Mouse (Mus musculus) midbrain, embryonic 15.5 days (tissue): Measurements from ENCODE around the gene Ip6k3. TPM values are rescaled to one million over a fixed set of nuclear protein-coding genes. Genes with fewer than 3 reads are reported as not detected.

Experiments
- ATAC-seq: fragments of 200-750 bp; cut with Nextera tagmentation; replicated peaks from 2 replicates; pipeline ENCODE4 v1.8.0; 2017; ENCODE audit warnings: moderate TSS enrichment
- H3K27ac ChIP-seq: fragments of 300-500 bp; sonication (generic); 2 replicates; pipeline ENCODE4 v1.5.1; 2015; ENCODE audit warnings: mild to moderate bottlenecking, inconsistent platforms
- H3K27me3 ChIP-seq: fragments of 300-500 bp; sonication (generic); replicated peaks from 2 replicates; pipeline ENCODE4 v1.6.1; 2015; ENCODE audit warnings: inconsistent platforms
- H3K36me3 ChIP-seq: fragments of 300-500 bp; sonication (generic); replicated peaks from 2 replicates; pipeline ENCODE4 v1.6.1; 2015; ENCODE audit warnings: inconsistent platforms
- H3K4me1 ChIP-seq: fragments of 300-500 bp; sonication (generic); 2 replicates; pipeline ENCODE4 v1.6.1; 2015; ENCODE audit warnings: inconsistent platforms
- H3K4me2 ChIP-seq: fragments of 300-500 bp; sonication (generic); 2 replicates; pipeline ENCODE4 v1.6.1; 2015; ENCODE audit warnings: inconsistent platforms, mild to moderate bottlenecking, moderate library complexity
- H3K4me3 ChIP-seq: fragments of 300-500 bp; sonication (generic); 2 replicates; pipeline ENCODE4 v1.5.1; 2015; ENCODE audit warnings: mild to moderate bottlenecking, inconsistent platforms
- H3K9ac ChIP-seq: fragments of 300-500 bp; sonication (generic); 2 replicates; pipeline ENCODE4 v1.6.1; 2015; ENCODE audit warnings: mild to moderate bottlenecking, inconsistent platforms
- H3K9me3 ChIP-seq: fragments of 300-500 bp; sonication (generic); 2 replicates; pipeline ENCODE4 v1.6.1; 2016; ENCODE audit warnings: inconsistent platforms
- WGBS: fragments of 180-500 bp; shearing (Covaris S2); methylation state at CpG from one replicate; pipeline ENCODE4 v1.1.7; 2015; ENCODE audit warnings: mixed read lengths; 5-methylcytosine and 5-hydroxymethylcytosine counted together
- polyA plus RNA-seq: library from polyadenylated mRNA; unstranded; fragments of >200 nt; fragmentation: Nextera tagmentation; extraction: Ambion mirVana; gene quantifications from 2 replicates; pipeline ENCODE4 v1.2.1, GENCODE M21; 2015

Gene Ip6k3
- polyA plus RNA-seq, 1 experiment from 2014 or later: 0.21 TPM

DNA sequence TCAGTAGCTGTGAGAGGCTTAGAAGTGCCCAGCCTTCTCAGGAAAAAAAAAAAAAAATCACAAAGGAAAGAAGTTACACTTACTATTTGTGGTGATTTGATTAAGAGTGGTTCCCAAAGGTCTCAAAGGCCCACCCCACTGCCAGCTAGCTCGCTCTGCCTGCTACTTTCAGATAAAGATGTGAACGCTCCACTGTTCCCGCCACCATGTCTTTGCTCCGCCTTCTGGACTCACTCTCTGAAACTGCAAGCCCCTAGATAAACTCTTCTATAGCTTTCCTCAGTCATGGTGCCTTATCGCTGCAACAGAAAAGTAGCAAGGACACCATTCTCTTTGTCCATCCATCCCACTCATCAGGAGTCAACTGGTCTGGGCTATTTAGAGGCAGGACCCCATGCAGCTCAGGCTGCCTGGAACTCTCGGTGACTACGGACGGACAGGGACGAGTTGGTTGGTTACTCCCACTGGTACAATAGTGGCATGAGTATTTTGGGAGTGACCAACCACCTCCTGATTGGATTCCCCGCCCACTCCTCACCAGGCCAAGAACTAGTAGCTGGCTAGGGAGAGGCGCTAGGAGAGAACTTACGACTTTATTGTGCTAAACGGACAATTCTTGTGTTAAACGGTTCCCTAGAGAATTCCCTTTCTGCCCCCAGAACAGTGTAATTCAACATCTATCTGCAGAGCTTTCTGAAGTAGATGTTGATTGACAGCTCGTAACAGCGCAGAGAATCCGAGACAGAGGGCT, 11.0 kb upstream of the Ip6k3 start:
- H3K4me1 ChIP-seq: peaks cover 13% of the 10 kb centered on the region
- H3K27ac ChIP-seq: no peak overlapping the region
- no peaks in the 10 kb centered on the region for H3K27me3 ChIP-seq
- H3K36me3 ChIP-seq: no peaks in the 10 kb centered on the region
- no peak overlapping the region for H3K4me2 ChIP-seq
- ATAC-seq: no peak
- no peaks in the 10 kb centered on the region for H3K9me3 ChIP-seq
- H3K4me3 ChIP-seq: no peak overlapping the region
- WGBS: 90% methylated on average over 17 of the region's 17 CpGs
- no peak overlapping the region for H3K9ac ChIP-seq

DNA sequence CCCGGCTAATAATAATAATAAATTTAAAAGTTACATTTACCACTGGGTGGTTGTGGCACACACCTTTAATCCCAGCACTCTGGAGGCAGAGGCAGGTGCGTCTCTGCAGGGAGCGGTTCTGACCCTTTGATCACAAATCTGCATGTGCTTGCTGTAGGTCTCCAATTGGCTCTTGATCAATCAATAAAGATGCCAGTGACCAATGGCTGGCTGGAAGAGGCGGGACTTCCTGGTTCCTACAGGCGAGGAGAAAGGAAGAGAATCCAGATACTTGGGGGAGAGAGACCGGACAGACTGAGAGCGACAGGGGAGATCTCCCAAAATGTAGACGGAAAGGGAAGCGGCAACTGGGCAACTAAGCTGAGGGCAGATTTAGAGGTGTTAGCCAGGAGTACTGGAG, 10.4 kb upstream of the Ip6k3 start:
- H3K9ac ChIP-seq: no peak overlapping the region
- H3K4me1 ChIP-seq: peaks cover 13% of the 10 kb centered on the region
- H3K4me2 ChIP-seq: no peak overlapping the region
- H3K9me3 ChIP-seq: no peaks in the 10 kb centered on the region
- H3K27ac ChIP-seq: no peak overlapping the region
- H3K36me3 ChIP-seq: no peaks in the 10 kb centered on the region
- WGBS: 94% methylated on average over 9 of the region's 9 CpGs
- H3K4me3 ChIP-seq: no peak overlapping the region
- no peak for ATAC-seq
- no peaks in the 10 kb centered on the region for H3K27me3 ChIP-seq

DNA sequence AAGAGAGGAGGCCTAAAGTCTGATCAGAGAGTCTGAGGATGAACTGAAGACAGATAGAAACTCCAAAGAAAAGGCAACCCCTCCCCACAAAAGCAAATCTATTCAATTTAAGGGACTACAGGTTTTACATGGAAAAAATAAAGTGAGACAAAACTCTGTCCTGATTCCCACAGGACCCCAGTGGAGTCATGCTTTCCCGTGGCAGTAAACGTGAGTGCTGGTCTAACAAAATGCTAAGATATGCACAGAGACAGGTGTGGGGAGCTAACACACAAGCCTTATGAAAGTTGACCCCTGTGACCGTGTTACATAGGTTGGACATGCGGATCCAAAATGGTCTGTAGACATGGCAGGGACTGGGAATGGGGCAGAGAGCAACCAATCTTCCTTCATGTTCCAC, 9.2 kb upstream of the Ip6k3 start:
- Histone ChIP-seq H3K27me3 (no peaks in the 10 kb centered on the region), H3K4me1 (peaks cover 13% of the 10 kb centered on the region), H3K4me3 (no peak overlapping the region), H3K27ac (no peak overlapping the region), H3K9me3 (no peaks in the 10 kb centered on the region), H3K9ac (no peak overlapping the region), H3K4me2 (no peak overlapping the region), H3K36me3 (no peaks in the 10 kb centered on the region)
- 82% methylated on average over 4 of the region's 4 CpGs for whole genome bisulfite sequencing
- ATAC-seq: no peak

DNA sequence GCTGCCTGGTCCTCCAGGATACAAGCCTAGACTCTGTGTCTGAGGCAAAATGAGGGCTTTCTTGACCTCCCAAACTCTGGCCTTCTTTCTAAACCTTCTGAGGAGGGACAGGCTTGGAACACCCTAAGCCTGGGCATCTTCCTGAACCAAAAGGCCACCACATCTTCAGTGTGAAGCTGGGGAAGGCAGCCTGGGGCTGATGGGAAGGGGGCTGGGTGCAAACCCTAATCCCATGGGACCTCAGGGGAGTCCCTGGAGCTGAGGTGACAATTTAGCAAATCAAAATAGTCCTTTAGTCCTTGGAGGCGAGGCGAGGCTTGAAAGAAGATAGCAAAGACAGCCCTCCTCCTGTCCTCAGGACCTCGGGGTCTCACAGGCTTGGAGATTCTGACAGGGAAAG, 8.7 kb upstream of the Ip6k3 start:
- Histone ChIP-seq H3K27ac (no peak overlapping the region), H3K4me2 (no peak overlapping the region), H3K4me1 (peaks cover 13% of the 10 kb centered on the region), H3K27me3 (no peaks in the 10 kb centered on the region), H3K36me3 (no peaks in the 10 kb centered on the region), H3K9ac (no peak overlapping the region), H3K4me3 (no peak overlapping the region), H3K9me3 (no peaks in the 10 kb centered on the region)
- 73% methylated on average over 3 of the region's 3 CpGs for WGBS
- ATAC-seq: no peak

DNA sequence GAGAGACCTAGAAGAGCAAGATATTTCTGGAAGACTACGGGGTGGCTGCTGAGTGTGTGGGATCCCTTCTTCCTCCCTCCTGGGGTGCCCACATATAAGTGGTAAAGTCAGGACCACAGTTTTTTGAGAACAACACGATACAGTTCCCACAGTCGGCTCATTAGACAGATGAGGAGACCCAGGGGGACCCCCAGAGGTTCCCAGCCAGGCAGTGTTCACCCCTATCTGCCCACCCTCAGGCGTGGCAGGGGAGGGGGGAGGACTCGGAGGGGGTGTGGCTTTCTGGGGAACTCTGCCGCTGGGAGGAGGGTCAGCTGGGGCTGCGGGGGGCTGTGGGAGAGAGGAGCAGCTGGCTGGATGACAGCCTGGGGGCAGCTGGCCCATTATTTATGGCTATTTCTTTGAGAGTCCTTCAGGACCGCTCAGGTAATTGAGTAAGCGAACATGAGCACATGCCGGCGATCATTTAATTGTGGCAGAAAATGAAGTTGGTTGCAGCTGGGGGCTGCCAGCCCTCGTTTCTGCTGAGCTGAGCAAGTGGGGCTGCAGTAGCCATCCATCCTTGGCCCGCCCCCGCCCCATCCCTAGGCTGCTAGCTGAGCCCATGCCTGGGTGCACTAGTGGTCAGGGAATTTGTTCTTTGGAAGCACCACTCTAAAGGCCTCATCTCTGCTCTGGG, 7.7 kb upstream of the Ip6k3 start:
- H3K4me2 ChIP-seq: no peak overlapping the region
- H3K9me3 ChIP-seq: no peaks in the 10 kb centered on the region
- no peaks in the 10 kb centered on the region for H3K36me3 ChIP-seq
- no peak overlapping the region for H3K4me3 ChIP-seq
- no peak overlapping the region for H3K9ac ChIP-seq
- WGBS: 18% methylated on average over 14 of the region's 14 CpGs
- peak; percentile 48 for ATAC-seq
- H3K27ac ChIP-seq: no peak overlapping the region
- H3K4me1 ChIP-seq: peaks cover 13% of the 10 kb centered on the region
- H3K27me3 ChIP-seq: no peaks in the 10 kb centered on the region

DNA sequence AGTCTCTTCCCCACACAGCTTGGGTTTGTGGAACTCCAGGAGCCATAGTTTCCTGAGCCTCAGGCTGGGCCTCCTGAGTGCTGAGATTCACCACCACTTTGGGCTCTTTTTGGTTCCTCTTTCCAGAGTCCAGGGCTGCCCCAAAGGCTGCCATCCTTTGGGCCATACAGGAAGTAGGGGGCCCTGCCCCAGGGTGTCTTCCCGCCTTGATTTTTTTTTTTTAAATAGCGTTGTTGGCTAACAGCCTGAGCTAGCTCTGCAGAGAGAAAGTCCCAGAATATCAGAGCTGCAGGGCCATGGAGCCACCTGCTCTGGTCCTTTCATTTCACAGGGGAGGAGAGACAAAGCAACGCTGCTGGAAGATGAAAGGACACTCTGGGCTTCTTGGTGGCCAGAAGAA, 6.1 kb upstream of the Ip6k3 start:
- Histone ChIP-seq H3K27ac (no peak overlapping the region), H3K4me2 (no peak overlapping the region), H3K9me3 (no peaks in the 10 kb centered on the region), H3K4me1 (peaks cover 13% of the 10 kb centered on the region), H3K27me3 (no peaks in the 10 kb centered on the region), H3K36me3 (no peaks in the 10 kb centered on the region), H3K4me3 (no peak overlapping the region), H3K9ac (no peak overlapping the region)
- ATAC-seq: no peak
- WGBS: 69% methylated on average over 3 of the region's 3 CpGs

DNA sequence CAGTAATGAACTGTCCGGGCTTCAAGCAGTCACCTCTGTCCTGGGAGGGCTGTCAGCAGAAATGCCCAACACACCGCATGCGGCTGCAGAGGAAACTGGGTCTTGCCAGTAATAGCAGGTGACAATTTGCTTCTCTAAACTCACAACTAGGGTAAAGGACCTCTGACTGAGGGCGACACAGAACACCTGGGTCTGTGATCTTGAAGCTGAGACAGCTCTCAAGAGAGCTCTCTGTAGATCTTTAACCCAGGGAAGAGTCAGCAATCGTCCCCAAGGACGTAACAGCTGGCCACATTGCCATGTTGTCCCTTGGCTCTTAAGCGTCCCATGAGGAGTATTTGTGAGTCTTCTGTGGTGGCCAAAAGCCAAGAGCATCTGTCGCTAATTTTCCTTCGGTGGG, 4.9 kb upstream of the Ip6k3 start:
- Histone ChIP-seq H3K36me3 (no peaks in the 10 kb centered on the region), H3K27me3 (no peaks in the 10 kb centered on the region), H3K9me3 (no peaks in the 10 kb centered on the region), H3K4me1 (peaks cover 13% of the 10 kb centered on the region), H3K27ac (no peak overlapping the region), H3K4me3 (no peak overlapping the region), H3K4me2 (no peak overlapping the region), H3K9ac (no peak overlapping the region)
- 74% methylated on average over 9 of the region's 9 CpGs for whole genome bisulfite sequencing
- ATAC-seq: no peak

DNA sequence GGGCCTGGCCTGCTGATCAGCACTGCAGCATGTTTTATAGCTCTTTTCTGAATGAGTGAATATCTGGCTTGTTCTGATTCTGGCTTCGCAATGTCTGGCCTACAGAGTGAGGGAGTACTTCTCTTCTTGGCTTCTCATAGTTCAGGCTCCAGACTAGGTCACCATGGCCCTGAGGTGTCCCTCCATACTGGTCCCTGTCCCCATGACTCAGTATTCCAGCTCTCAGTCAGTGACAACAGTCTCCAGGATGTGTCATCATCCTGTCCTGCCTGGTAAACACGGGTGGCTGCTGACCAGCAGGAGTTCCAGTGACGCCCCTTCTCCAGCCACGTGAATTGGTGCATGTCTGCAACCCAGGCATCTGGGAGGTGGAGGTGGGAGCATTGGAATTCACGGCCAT, 3.5 kb upstream of the Ip6k3 start:
- 75% methylated on average over 5 of the region's 5 CpGs for WGBS
- no peaks in the 10 kb centered on the region for H3K9me3 ChIP-seq
- H3K4me3 ChIP-seq: no peak overlapping the region
- H3K27me3 ChIP-seq: no peaks in the 10 kb centered on the region
- ATAC-seq: no peak
- H3K36me3 ChIP-seq: no peaks in the 10 kb centered on the region
- H3K4me2 ChIP-seq: no peak overlapping the region
- H3K27ac ChIP-seq: no peak overlapping the region
- peaks cover 10% of the 10 kb centered on the region for H3K4me1 ChIP-seq
- no peak overlapping the region for H3K9ac ChIP-seq

DNA sequence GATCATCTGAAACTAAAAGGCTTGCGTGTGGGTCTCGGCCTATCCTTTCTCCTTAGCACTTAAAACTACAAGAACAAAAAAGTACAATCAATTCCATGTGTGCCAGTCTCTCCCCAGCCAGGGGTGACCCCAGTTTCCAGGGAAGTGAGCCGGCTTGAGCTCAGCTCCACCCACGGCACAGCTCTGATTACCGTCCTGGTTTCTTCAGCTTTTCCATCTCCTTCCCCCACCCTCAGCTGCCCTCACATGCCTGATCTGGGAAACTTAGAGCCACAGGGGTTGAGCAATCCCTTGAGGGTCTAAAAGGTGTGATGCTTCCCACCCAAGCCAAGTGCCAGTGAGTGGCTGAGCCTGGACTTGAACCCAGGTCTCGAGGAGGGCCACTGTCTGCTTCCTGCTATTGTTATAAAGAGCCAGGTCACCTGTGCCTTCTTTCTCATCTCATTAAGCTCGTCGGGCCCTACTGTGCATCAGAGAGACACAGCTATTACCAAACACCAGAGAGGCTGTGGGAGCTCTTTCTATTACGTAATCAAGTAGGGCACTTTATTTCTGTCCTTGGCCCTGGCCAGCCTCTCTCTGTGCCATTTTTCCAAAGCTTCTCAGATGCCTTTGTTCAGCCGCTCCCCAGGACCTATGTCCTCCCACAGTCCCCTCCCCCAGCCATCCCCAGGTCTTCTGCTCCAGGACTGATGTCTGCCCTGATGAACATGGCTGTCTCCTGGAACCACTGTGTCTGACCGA, 2.5 kb upstream of the Ip6k3 start:
- Histone ChIP-seq H3K27ac (no peak overlapping the region), H3K9me3 (no peaks in the 10 kb centered on the region), H3K36me3 (no peaks in the 10 kb centered on the region), H3K4me3 (no peak overlapping the region), H3K4me2 (no peak overlapping the region), H3K4me1 (peaks cover under 1% of the 10 kb centered on the region; the same call in 1 of the 2 replicates), H3K9ac (no peak overlapping the region), H3K27me3 (no peaks in the 10 kb centered on the region)
- ATAC-seq: no peak
- WGBS: 78% methylated on average over 11 of the region's 11 CpGs

DNA sequence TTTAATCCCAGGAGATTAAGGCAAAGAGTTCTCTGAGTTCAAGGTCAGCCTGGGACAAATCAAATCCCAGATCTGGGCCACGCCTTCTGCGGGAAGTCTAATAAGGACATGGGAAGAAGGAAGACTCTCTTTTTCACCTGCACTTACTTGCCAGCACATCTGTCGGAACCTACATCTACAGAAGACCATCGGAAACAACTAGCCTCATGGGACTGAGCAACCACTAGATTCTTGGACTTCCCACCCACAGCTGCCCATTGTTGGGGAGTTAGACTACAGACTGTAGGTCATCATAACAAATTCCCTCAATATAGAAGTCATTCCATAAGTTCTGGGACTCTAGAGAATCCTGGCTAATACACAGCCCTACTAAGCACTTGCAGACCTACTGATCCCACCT, 974 bp upstream of the Ip6k3 start:
- no peaks in the 10 kb centered on the region for H3K4me1 ChIP-seq
- H3K36me3 ChIP-seq: no peaks in the 10 kb centered on the region
- no peak overlapping the region for H3K4me3 ChIP-seq
- H3K27ac ChIP-seq: no peak overlapping the region
- no peak for ATAC-seq
- H3K27me3 ChIP-seq: no peaks in the 10 kb centered on the region
- H3K4me2 ChIP-seq: no peak overlapping the region
- H3K9me3 ChIP-seq: no peaks in the 10 kb centered on the region
- WGBS: 96% methylated on average over 4 of the region's 4 CpGs
- H3K9ac ChIP-seq: no peak overlapping the region

DNA sequence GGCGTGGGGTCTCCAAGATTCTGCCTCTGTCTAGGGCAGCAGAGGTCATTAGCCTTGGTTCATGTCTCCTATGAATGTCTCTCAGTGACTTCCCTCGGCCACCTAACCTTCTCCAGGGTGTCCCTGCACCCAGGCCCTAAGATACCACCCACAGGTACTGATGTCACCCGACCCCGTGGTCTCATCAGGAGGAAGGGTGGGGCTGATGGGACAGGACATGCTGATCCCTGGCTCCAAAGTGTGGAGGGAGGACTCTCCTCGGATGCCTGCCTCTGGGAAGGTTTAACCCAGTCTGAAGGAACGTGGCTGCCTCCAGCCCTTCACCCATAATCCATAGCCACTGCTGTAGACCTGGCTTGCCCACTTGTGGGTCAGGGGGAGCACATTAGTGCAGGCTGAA, 694 bp downstream of the Ip6k3 start:
- ATAC-seq: no peak
- H3K27me3 ChIP-seq: no peaks in the 10 kb centered on the region
- WGBS: 86% methylated on average over 6 of the region's 6 CpGs

DNA sequence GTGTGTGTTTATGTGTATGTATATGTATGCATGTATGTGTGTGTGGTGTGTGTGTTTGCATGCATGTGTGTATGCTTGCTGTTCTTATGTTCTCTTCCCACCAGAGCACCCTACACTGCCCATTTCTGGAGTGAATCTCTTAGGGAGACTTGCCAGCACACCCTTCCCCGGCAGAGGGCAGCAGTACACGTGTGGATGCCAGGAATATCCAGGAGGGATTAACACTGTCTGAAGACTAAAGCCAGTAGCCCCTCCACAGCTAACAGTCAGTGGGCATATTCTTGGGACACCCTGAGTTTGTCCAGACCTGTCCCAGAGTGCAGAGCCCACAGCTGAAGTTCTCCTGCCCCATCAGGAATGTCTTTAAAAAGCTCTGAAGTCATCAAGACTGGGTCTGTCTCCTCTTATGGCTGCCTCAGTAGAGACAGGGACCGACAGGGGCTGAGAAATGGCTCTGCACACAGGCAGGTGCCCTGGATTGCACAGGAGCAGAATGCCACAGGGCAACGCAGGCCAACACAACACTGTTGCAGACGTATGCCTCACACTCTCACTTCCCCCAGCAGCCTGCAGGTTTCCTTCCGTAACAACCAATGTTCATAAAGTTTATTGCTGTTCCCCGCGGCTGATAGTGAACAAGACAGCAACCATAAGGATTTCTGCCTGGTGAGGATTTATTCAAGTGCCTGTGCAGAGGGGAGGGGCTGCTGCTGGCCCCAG, 2.4 kb downstream of the Ip6k3 start:
- Histone ChIP-seq H3K4me3 (no peak overlapping the region), H3K36me3 (no peaks in the 10 kb centered on the region), H3K9me3 (no peaks in the 10 kb centered on the region), H3K4me2 (no peak overlapping the region), H3K27me3 (no peaks in the 10 kb centered on the region), H3K27ac (no peak overlapping the region), H3K4me1 (no peaks in the 10 kb centered on the region), H3K9ac (no peak overlapping the region)
- ATAC-seq: 0 out of 2 replicates have a peak, but pooled peaks have one; percentile 27
- 74% methylated on average over 8 of the region's 8 CpGs for WGBS

More for the DNA sequence above, 694 bp downstream of the Ip6k3 start:
- no peak overlapping the region for H3K4me3 ChIP-seq
- no peaks in the 10 kb centered on the region for H3K4me1 ChIP-seq
- no peaks in the 10 kb centered on the region for H3K9me3 ChIP-seq
- no peak overlapping the region for H3K9ac ChIP-seq
- H3K4me2 ChIP-seq: no peak overlapping the region
- no peak overlapping the region for H3K27ac ChIP-seq
- H3K36me3 ChIP-seq: no peaks in the 10 kb centered on the region
